Mouse (Mus musculus) embryonic facial prominence, embryonic 10.5 days (tissue): ENCODE data around the gene Cdh23. TPM values are rescaled to one million over a fixed set of nuclear protein-coding genes. Genes with fewer than 3 reads are reported as not detected.
A peak's percentile ranks its signal among the peaks of the same experiment; 100 is the strongest.

ENCODE experiments used
- DNase-seq: peaks from one replicate; pipeline ENCODE4 v3.0.0-alpha.2; 2017; ENCODE audit warnings: low spot score
- H3K27ac ChIP-seq: fragments of 300-500 bp; sonication (generic); replicated peaks from 2 replicates; pipeline ENCODE4 v1.5.1; 2016; ENCODE audit warnings: mild to moderate bottlenecking
- H3K27me3 ChIP-seq: fragments of 300-500 bp; sonication (generic); replicated peaks from 2 replicates; pipeline ENCODE4 v1.6.1; 2016; ENCODE audit warnings: low read depth, mild to moderate bottlenecking; ENCODE audit not compliant: poor library complexity, severe bottlenecking
- H3K36me3 ChIP-seq: fragments of 300-500 bp; sonication (generic); replicated peaks from 2 replicates; pipeline ENCODE4 v1.6.1; 2016; ENCODE audit warnings: mild to moderate bottlenecking, moderate library complexity
- H3K4me1 ChIP-seq: fragments of 300-500 bp; sonication (generic); 2 replicates; pipeline ENCODE4 v1.6.1; 2016
- H3K4me3 ChIP-seq: fragments of 300-500 bp; sonication (generic); 2 replicates; pipeline ENCODE4 v1.5.1; 2016; ENCODE audit warnings: mild to moderate bottlenecking, moderate library complexity
- H3K9me3 ChIP-seq: fragments of 300-500 bp; sonication (generic); 2 replicates; pipeline ENCODE4 v1.6.1; 2016; ENCODE audit warnings: mild to moderate bottlenecking
- WGBS: fragments of 180-500 bp; shearing (Covaris S2); methylation state at CpG from one replicate; pipeline ENCODE4 v1.1.7; 2016; 5-methylcytosine and 5-hydroxymethylcytosine counted together
- polyA plus RNA-seq: library from polyadenylated mRNA; unstranded; fragments of >200 nt; fragmentation: Nextera tagmentation; extraction: Ambion mirVana; gene quantifications from 2 replicates; pipeline ENCODE4 v1.2.1, GENCODE M21; 2016

Cdh23 gene
- polyA plus RNA-seq, 1 experiment from 2014 or later, result 0.29 TPM

DNA sequence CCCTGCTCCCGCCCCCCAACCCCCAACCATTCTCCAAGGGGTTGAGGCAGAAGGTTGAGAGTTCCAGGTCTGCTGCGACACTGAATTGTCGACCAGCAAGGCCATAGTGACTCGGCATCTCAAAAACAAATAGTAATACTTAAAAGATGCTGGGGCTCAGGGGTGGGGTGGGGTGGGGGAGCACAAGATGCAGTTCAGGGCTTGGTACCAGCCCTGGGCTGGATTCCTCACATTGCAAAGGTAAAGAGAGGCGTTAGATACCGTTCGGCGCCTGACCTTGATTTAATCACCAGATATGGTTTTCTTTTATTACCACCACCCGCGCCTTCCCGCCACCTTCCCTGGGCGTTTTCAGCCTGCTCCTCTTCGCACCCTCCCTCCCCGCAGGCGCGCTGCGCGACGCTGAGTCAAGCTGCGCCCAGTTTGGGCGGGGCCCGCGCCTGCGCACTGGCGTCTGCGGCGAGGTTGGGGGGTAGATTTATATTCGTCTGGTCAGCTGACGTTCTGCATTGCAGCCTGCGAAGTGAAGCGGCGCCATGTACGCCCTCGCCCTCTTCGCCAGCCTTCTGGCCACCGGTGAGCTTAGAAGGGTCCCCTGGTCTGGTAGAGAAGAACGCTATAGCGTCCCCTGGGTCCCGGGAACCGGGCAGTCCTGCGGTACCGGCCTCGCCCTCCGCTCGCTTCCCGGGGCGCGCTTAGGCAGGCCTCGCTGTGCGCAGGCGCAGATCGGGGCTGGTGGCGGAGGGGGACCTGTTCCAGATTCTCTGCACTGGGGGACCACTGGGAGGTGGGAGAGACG is 418.9 kb downstream of the Cdh23 start, which contains the start of gene Psap:
Gene Psap, plus strand, starts transcription at position 421 of the 799 bp plus-strand sequence.
- Histone ChIP-seq H3K4me1 (peaks cover 43% of the 10 kb centered on the region), H3K9me3 (no peaks in the 10 kb centered on the region), H3K27me3 (no peaks in the 10 kb centered on the region), H3K36me3 (peaks cover 4% of the 10 kb centered on the region; the same call in 1 of the 2 replicates), H3K27ac (peak within 1 kb of the TSS; percentile 97), H3K4me3 (peak within 1 kb of the TSS; percentile 86)
- DNase-seq, result peak; percentile 94
- 2% methylated on average over 54 of the region's 54 CpGs for WGBS

DNA sequence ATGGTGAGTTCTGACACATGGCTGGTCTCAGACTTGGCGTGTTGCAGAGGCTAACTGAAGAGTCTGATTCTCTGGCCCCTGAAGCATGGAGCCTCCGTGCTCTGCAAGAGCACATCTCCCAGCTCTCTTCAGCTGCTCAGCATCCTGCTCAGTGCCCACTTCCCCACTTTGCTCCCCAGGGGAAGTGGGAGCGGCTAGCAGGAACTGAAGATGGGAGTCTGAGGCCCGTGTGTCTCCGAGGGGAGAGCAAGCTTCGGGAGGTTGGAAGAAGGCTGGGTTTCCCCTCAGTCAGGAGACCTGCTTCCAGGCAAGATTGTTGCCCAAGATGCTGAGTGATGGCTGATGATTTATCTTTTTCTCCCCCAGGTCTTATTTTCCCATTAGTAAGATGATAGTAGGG is 422.9 kb downstream of the Cdh23 start:
- no peak for DNase-seq
- 71% methylated on average over 6 of the region's 6 CpGs for WGBS
- Histone ChIP-seq H3K9me3 (no peaks in the 10 kb centered on the region), H3K36me3 (no peaks in the 10 kb centered on the region), H3K4me1 (peaks cover 28% of the 10 kb centered on the region), H3K4me3 (no peak overlapping the region), H3K27ac (no peak overlapping the region), H3K27me3 (no peaks in the 10 kb centered on the region)

DNA sequence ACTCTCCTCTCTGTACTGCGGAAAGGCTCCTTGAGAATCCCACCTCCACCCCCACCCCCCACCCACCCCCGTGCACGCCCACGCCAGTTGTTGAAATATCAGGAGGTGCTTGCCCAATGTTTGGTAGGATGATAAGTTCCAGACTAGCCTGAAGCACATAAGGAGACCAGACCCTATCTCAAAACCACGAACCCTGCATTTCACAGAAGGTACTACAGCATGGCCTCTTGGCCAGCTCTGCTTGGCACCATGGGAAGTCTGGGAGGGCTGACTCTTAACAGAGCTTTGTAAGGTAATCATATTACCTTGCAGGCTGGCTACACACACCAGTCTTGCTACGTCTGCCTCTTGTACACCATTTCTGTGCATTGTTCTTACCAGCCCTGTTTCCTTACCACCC is 424.0 kb downstream of the Cdh23 start:
- WGBS, result 59% methylated on average over 6 of the region's 6 CpGs

DNA sequence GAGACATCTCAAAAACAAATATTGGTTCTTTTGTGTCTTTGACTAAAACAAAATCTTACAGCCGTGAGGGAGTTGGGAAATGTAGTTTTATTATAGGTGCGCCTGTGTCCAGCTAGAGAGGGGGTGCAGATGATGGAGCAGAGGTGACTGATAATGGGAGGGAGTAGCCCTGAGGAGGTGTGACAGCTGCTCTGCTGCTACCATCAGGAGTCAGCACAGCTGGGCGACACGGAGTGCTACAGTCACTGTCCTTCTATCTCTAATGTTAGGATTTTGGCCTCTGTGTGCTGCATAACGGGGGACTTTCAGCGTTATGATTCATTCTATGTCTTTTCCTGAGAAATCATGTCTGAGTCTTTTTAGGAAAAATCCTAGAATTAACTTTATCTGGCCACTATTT is 425.3 kb downstream of the Cdh23 start:
- Histone ChIP-seq H3K36me3 (no peaks in the 10 kb centered on the region), H3K27me3 (no peaks in the 10 kb centered on the region), H3K4me3 (no peak overlapping the region), H3K9me3 (no peaks in the 10 kb centered on the region), H3K4me1 (peaks cover 14% of the 10 kb centered on the region), H3K27ac (no peak overlapping the region)
- 81% methylated on average over 6 of the region's 6 CpGs for WGBS
- no peak for DNase-seq

More for the DNA sequence above, 424.0 kb downstream of the Cdh23 start:
- no peaks in the 10 kb centered on the region for H3K9me3 ChIP-seq
- no peak for DNase-seq
- no peak overlapping the region for H3K27ac ChIP-seq
- no peaks in the 10 kb centered on the region for H3K36me3 ChIP-seq
- no peak overlapping the region for H3K4me3 ChIP-seq
- H3K4me1 ChIP-seq, result peaks cover 18% of the 10 kb centered on the region
- no peaks in the 10 kb centered on the region for H3K27me3 ChIP-seq

DNA sequence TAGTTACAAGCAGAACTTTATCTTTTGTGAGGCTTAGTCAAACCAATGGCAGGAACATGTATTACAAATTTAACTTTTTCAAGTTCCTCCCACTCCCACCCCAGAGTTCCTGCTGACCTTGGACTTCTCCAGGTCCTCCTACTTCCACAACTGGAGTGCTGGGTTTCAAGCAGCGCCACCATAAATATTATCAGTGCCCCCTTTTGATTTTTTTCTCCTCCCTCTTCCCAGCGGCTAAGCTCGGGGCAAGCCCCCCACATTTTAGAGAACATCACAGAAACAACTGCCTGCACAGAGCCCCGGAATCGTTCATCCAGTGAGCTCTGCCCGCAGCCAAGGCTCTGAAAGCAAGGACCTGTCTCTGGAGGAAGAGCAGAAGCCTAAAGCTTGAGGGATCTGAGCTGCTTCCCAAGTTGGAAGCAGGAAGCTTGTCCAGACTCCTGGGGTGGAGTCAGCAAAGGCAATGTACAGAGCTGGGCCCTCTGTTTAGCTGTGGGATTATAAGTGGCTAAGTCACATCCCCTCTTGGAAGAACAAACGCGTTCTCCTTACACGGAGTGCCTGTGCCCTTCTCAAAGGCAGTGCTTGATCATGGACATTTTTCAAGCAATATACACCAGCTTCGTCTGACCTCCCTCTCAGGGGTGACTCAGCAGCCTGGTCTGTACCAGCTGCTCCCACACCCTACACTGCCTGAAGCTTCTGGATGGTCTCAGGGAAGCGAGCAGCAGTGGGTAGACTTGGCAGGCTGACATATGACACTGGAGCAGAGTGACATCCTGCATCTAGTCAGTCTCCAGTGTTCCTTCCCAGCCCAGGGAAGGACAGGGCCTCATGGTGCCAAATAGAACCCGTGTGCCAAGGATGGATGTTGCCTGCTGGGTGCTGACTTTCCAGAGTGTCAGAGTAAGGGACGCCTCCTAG is 426.9 kb downstream of the Cdh23 start:
- DNase-seq, result no peak
- no peaks in the 10 kb centered on the region for H3K27me3 ChIP-seq
- no peak overlapping the region for H3K4me3 ChIP-seq
- H3K27ac ChIP-seq, result no peak overlapping the region
- WGBS, result 82% methylated on average over 13 of the region's 13 CpGs
- H3K9me3 ChIP-seq, result no peaks in the 10 kb centered on the region
- no peaks in the 10 kb centered on the region for H3K36me3 ChIP-seq
- H3K4me1 ChIP-seq, result peaks cover 14% of the 10 kb centered on the region

DNA sequence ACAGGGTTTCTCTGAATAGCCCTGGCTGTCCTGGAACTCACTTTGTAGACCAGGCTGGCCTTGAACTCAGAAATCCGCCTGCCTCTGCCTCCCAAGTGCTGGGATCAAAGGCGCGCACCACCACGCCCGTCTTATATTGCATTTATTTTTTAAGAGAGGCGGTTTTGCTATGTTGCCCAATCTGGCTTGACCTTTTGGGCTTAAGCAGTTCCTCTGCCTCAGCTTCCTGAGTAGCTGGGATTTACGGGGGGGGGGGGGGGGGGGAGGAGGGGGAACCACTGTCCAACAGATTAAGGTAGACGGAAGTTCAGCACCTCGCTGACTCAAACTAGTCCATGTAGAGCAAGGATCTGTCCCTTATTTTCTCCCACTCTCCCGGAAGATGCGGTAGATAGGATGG is 427.6 kb downstream of the Cdh23 start:
- Histone ChIP-seq H3K4me1 (peaks cover 14% of the 10 kb centered on the region), H3K9me3 (no peaks in the 10 kb centered on the region), H3K27ac (no peak overlapping the region), H3K4me3 (no peak overlapping the region), H3K27me3 (no peaks in the 10 kb centered on the region), H3K36me3 (no peaks in the 10 kb centered on the region)
- DNase-seq, result no peak
- WGBS, result 88% methylated on average over 11 of the region's 11 CpGs

DNA sequence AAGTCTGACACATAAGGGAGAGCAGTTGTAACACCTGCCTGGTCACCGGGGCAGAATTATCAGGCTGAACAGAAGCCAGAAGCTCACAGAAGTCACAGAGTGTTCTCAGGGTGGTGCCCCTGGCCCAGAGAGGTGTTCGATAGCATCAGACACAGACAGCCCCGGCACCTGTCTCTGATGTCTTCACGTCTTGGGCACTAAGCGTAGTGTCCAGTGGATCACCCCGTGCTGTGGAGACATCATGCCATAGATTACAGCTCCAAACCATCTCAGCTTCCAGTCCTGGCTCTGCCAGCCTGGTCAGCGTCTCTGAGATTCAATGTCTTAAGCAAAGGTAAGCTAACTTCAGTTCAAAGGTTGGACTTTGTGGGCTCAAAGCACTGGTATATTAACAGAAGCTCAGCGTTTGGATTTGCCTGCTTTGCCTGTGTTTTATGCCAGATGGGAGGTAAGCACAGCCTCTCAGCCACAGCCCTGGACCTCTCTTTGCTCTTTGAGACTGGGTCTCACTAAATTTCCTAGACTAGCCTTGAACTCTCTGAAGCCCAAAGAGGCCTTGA is 429.4 kb downstream of the Cdh23 start:
- WGBS, result 88% methylated on average over 8 of the region's 8 CpGs
- no peak for DNase-seq
- Histone ChIP-seq H3K4me3 (no peak overlapping the region), H3K4me1 (peaks cover 12% of the 10 kb centered on the region), H3K27me3 (no peaks in the 10 kb centered on the region), H3K9me3 (no peaks in the 10 kb centered on the region), H3K27ac (no peak overlapping the region), H3K36me3 (no peaks in the 10 kb centered on the region)

DNA sequence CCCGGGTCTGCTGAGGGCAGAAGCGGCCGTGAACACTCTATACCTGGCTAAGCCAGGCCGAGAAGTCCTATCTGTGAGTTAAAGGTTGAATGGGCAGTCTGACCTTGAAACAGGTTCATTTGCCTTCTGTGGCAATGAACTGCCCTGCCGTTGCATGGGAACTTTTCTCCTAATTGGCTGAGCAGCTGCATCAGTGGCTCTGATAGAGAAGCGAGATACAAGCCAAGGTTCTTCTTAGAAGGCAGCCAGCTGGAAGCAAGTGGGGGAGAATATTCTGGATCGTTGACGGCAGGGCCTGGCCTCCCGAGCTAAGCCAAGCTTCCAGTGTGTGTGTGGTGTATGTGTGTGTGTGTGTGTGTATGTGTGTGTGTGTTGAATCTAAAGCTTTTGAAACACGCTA is 431.0 kb downstream of the Cdh23 start:
- 85% methylated on average over 10 of the region's 10 CpGs for WGBS
- DNase-seq, result no peak

DNA sequence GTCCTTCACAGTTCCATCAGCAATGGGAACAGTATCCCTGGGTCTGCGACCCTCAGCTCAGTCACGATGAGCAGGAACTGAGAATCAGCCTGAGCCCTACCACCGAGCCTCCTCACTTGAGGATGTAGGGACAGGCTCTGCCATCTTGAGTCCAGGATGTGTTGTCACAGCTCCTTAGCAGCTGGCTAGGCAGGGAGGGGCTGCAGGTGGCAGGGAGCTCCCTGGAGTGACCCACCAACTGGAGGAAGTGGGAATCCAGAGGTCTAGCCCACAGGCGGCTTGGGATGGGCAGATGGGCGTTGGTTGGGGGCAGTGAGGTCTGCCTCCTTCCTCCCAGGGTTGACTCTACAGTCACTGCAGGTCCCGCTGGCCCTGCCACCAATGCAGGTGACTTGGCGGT is 432.9 kb downstream of the Cdh23 start:
- 86% methylated on average over 7 of the region's 7 CpGs for WGBS
- Histone ChIP-seq H3K4me3 (no peak overlapping the region), H3K9me3 (no peaks in the 10 kb centered on the region), H3K27ac (0 out of 2 replicates have a peak overlapping the region, but pooled peaks have one; percentile 19), H3K36me3 (no peaks in the 10 kb centered on the region), H3K27me3 (no peaks in the 10 kb centered on the region), H3K4me1 (peaks cover 9% of the 10 kb centered on the region; the same call in 1 of the 2 replicates)
- no peak for DNase-seq

More for the DNA sequence above, 431.0 kb downstream of the Cdh23 start:
- Histone ChIP-seq H3K27ac (no peak overlapping the region), H3K27me3 (no peaks in the 10 kb centered on the region), H3K9me3 (no peaks in the 10 kb centered on the region), H3K36me3 (no peaks in the 10 kb centered on the region), H3K4me1 (peaks cover 15% of the 10 kb centered on the region), H3K4me3 (no peak overlapping the region)

DNA sequence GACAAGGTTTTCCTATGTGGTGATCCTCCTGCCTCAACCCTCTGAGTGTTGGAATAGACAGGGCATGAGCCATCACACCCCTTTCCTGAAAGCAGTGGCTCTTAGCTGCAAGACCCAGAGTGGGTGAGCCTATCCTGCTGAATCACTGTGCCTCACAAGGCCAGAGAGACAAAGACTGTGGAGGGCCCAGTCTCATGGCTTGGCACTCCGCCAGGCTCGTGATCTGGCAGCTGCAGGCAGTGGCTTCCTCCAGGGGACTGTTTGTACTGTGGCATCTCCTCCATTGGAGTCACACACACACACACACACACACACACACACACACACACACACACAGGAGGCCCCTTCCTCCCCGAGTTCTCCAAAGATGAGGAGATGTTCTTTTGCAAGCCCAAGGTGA is 433.9 kb downstream of the Cdh23 start:
- H3K27ac ChIP-seq, result 0 out of 2 replicates have a peak overlapping the region, but pooled peaks have one; percentile 40
- H3K9me3 ChIP-seq, result no peaks in the 10 kb centered on the region
- 74% methylated on average over 3 of the region's 3 CpGs for WGBS
- no peaks in the 10 kb centered on the region for H3K27me3 ChIP-seq
- H3K4me3 ChIP-seq, result no peak overlapping the region
- H3K36me3 ChIP-seq, result no peaks in the 10 kb centered on the region
- peak; percentile 29 for DNase-seq
- peaks cover 9% of the 10 kb centered on the region; the same call in 1 of the 2 replicates for H3K4me1 ChIP-seq

DNA sequence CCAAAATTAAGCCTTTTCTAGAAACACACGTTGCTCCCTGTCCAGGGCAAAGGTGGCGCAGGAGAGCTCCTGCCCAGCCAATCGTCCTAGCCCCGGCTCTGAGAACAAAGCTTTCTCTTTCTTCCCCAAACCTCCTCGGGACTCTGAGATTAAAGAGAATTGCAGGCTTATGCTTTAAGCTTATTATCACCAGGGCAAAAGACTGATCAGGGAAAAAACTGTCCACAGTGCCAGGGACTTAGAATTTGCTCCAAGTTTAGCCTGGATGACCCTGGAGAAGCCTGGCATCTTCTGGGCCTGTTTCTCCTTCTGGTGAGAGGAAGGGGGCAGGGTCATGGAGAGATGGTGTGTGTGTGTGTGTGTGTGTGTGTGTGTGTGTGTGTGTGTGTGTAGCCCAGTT is 434.8 kb downstream of the Cdh23 start:
- H3K27ac ChIP-seq, result no peak overlapping the region
- H3K4me3 ChIP-seq, result no peak overlapping the region
- no peaks in the 10 kb centered on the region for H3K27me3 ChIP-seq
- 23% methylated on average over 5 of the region's 5 CpGs for WGBS
- H3K9me3 ChIP-seq, result no peaks in the 10 kb centered on the region
- peaks cover 9% of the 10 kb centered on the region; the same call in 1 of the 2 replicates for H3K4me1 ChIP-seq
- no peak for DNase-seq
- H3K36me3 ChIP-seq, result no peaks in the 10 kb centered on the region

DNA sequence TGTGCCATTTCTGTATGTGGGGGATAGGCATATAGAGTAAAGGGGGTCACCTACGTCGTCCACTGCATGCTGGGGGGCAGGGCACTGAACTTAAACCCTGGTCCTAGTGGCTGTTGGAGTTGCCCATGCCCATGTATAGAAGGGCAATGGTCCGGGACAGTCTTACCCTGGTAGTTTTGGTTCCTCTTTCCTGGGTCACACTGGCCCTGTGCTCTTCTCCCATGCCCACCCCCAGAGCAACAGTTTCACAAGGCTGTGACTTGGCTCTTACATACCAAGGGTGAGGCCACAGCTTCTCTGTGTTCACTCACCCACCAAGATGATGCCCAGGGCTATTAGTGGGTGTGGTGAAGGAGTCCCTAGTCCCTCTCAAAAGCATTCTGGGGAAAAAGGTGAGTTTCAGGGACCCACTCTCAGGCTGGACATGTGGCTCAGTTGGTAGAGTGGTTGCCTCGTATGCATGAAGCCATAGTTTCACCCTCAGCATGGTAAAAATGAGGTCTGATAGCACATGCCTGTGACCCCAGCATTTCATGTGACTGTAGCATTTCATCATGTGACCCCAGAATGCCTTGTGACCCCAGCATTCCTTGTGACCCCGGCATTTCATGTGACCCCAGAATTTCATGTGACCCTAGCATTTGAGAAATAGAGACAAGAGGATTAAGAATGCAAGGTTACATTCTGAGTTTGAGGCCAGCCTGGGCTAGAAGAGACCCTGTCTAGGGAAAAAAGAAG is 435.6 kb downstream of the Cdh23 start:
- Histone ChIP-seq H3K27ac (no peak overlapping the region), H3K4me1 (peaks cover 9% of the 10 kb centered on the region; the same call in 1 of the 2 replicates), H3K9me3 (no peaks in the 10 kb centered on the region), H3K4me3 (no peak overlapping the region), H3K27me3 (no peaks in the 10 kb centered on the region), H3K36me3 (no peaks in the 10 kb centered on the region)
- DNase-seq, result no peak
- WGBS, result 82% methylated on average over 5 of the region's 5 CpGs
